Mouse (Mus musculus) cortical plate, adult 2 months (tissue): ENCODE data around the gene Fut8.

Experiments
- CTCF ChIP-seq: fragments of 200-500 bp; IDR thresholded peaks from 2 replicates; pipeline ENCODE4 v1.5.1; 2011; ENCODE audit warnings: mild to moderate bottlenecking, control low read depth, low read length; ENCODE audit not compliant: insufficient read depth; ENCODE audit errors: extremely low read depth
- POLR2A ChIP-seq: fragments of 200-500 bp; IDR thresholded peaks from 2 replicates; pipeline ENCODE4 v1.6.1; 2011; ENCODE audit warnings: mild to moderate bottlenecking, low read length, control low read depth; ENCODE audit not compliant: insufficient read depth; ENCODE audit errors: extremely low read depth

DNA sequence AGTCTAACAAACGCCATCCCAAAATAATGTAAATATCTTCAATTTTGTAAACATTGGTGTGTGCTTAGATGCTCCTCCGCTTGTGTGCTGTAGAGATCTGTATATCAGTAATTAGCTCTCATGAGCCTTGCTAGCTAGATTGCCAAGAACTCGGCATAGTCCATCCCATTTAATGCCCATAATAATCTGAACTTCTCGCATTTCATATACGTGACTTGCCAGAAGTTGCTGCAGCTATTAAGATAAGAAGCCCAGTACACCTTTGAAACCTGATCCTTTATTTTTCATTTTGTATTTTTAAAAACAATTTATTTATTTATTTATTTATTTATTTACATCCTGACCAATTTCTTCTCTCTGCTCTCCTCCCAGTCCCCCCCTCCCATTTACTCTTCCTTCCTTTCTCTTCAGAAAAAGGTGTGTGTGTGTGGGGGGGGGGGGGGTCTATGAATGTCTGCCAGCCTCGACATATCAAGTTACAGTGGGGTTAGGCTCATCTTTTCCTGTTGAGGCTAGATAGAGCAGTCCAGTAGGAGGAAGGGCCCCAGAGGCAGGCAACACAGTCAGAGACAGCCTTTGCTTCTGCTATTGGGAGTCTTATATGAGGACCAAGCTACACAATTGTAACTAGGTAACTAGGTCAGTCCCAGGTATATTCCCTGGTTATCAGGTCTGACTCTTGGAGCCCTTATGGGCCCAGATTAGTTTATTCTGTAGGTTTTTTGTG lies 183.9 kb downstream of the Fut8 start:
- TF ChIP-seq POLR2A: no peak
- TF ChIP-seq CTCF: no peak
